Mouse (Mus musculus) liver, adult 2 months (tissue): ENCODE results near the gene Ccdc191. TPM values are rescaled to one million over a fixed set of nuclear protein-coding genes. Genes with fewer than 3 reads are reported as not detected.
A peak's percentile ranks its signal among the peaks of the same experiment; 100 is the strongest.

Source experiments
- DNase-seq: peaks from one replicate; pipeline ENCODE4 v3.0.0-alpha.2; 2011; ENCODE audit warnings: low read depth, low spot score; ENCODE audit errors: extremely low read depth
- H3K27ac ChIP-seq: fragments of 200-500 bp; replicated peaks from 2 replicates; pipeline ENCODE4 v1.5.1; 2012; ENCODE audit warnings: low read depth, mild to moderate bottlenecking, control low read depth, inconsistent platforms, low read length; ENCODE audit not compliant: insufficient read depth
- H3K27me3 ChIP-seq: fragments of 200-500 bp; 2 replicates; pipeline ENCODE4 v1.6.1; 2012; ENCODE audit warnings: mild to moderate bottlenecking, moderate library complexity, low read length, inconsistent platforms; ENCODE audit not compliant: control insufficient read depth, insufficient read depth
- H3K36me3 ChIP-seq: fragments of 200-500 bp; 2 replicates; pipeline ENCODE4 v1.6.1; 2012; ENCODE audit warnings: low read length, inconsistent platforms; ENCODE audit not compliant: control insufficient read depth, insufficient read depth
- H3K4me1 ChIP-seq: fragments of 200-500 bp; 2 replicates; pipeline ENCODE4 v1.6.1; 2011; ENCODE audit warnings: low read length; ENCODE audit not compliant: control insufficient read depth, insufficient read depth
- H3K4me3 ChIP-seq: fragments of 200-500 bp; 2 replicates; pipeline ENCODE4 v1.5.1; 2011; ENCODE audit warnings: low read depth, mild to moderate bottlenecking, control low read depth, low read length, moderate library complexity; ENCODE audit not compliant: insufficient read depth
- H3K79me2 ChIP-seq: fragments of 200-500 bp; 2 replicates; pipeline ENCODE4 v1.6.1; 2012; ENCODE audit warnings: inconsistent platforms, mild to moderate bottlenecking, low read length, moderate library complexity; ENCODE audit not compliant: control insufficient read depth, insufficient read depth
- H3K9ac ChIP-seq: fragments of 200-500 bp; 2 replicates; pipeline ENCODE4 v1.6.1; 2012; ENCODE audit warnings: low read depth, mild to moderate bottlenecking, control low read depth, inconsistent platforms, low read length
- CTCF ChIP-seq: fragments of 200-500 bp; IDR thresholded peaks from 2 replicates; pipeline ENCODE4 v1.5.1; 2011; ENCODE audit warnings: low read depth, low read length, control low read depth
- POLR2A ChIP-seq: fragments of 200-500 bp; IDR thresholded peaks from 2 replicates; pipeline ENCODE4 v1.6.1; 2011; ENCODE audit warnings: low read length, control low read depth; ENCODE audit not compliant: insufficient read depth; ENCODE audit errors: extremely low read depth
- WGBS: fragments of 180-500 bp; shearing (Covaris S2); methylation state at CpG from one replicate; pipeline ENCODE4 v1.1.7; 2018; 5-methylcytosine and 5-hydroxymethylcytosine counted together
- polyA plus RNA-seq: library from polyadenylated mRNA; depleted of rRNA; stranded (reverse); fragments of >200 nt; gene quantifications from 2 replicates; pipeline ENCODE4 v1.2.3, GENCODE M21; 2012
- total RNA-seq: library from RNA; depleted of rRNA; stranded (reverse); fragments of >200 nt; gene quantifications from 2 replicates; pipeline ENCODE4 v1.2.3, GENCODE M21; 2014

The Ccdc191 gene
- total and polyA plus RNA-seq, 2 experiments, result 1.1 to 6.2 TPM

- H3K4me3 ChIP-seq, result no peak overlapping the region
- peak; percentile 31 for DNase-seq
- H3K27me3 ChIP-seq, result no peaks in the 10 kb centered on the region
- no peaks in the 10 kb centered on the region for H3K4me1 ChIP-seq
- peak overlapping the region; percentile 37; the same call in 1 of the 2 replicates for H3K27ac ChIP-seq
- 86% methylated on average over 13 of the region's 13 CpGs for WGBS
- TF ChIP-seq POLR2A (no peak), CTCF (no peak)
- no peak overlapping the region for H3K9ac ChIP-seq
- no peaks in the 10 kb centered on the region for H3K79me2 ChIP-seq
- H3K36me3 ChIP-seq, result peaks cover 7% of the 10 kb centered on the region
Observed at GRCm38 (mm10) chr16:43965781-43966389, 76.3 kb downstream of the Ccdc191 start.

GRCm38 (mm10) chr16:43970426-43970825 lies 80.8 kb downstream of the Ccdc191 start:
- Histone ChIP-seq H3K27ac (no peak overlapping the region), H3K4me1 (no peaks in the 10 kb centered on the region), H3K4me3 (no peak overlapping the region), H3K27me3 (no peaks in the 10 kb centered on the region), H3K79me2 (no peaks in the 10 kb centered on the region), H3K9ac (no peak overlapping the region), H3K36me3 (no peaks in the 10 kb centered on the region)
- 96% methylated on average over 3 of the region's 3 CpGs for WGBS
- TF ChIP-seq CTCF (no peak), POLR2A (no peak)
- DNase-seq, result no peak

- H3K27ac ChIP-seq, result no peak overlapping the region
- H3K4me3 ChIP-seq, result no peak overlapping the region
- WGBS, result 91% methylated on average over 11 of the region's 11 CpGs
Observed at GRCm38 (mm10) chr16:43971189-43971588, 81.6 kb downstream of the Ccdc191 start.

GRCm38 (mm10) chr16:43971741-43972140 lies 82.1 kb downstream of the Ccdc191 start:
- no peaks in the 10 kb centered on the region for H3K27me3 ChIP-seq
- no peaks in the 10 kb centered on the region for H3K4me1 ChIP-seq
- H3K9ac ChIP-seq, result no peak overlapping the region
- WGBS, result 91% methylated on average over 9 of the region's 9 CpGs
- TF ChIP-seq POLR2A (no peak), CTCF (no peak)
- no peak for DNase-seq
- no peak overlapping the region for H3K27ac ChIP-seq
- H3K4me3 ChIP-seq, result no peak overlapping the region
- H3K36me3 ChIP-seq, result no peaks in the 10 kb centered on the region
- no peaks in the 10 kb centered on the region for H3K79me2 ChIP-seq

More at GRCm38 (mm10) chr16:43971189-43971588, 81.6 kb downstream of the Ccdc191 start:
- DNase-seq, result no peak
- TF ChIP-seq POLR2A (no peak), CTCF (no peak)
- Histone ChIP-seq H3K27me3 (no peaks in the 10 kb centered on the region), H3K36me3 (no peaks in the 10 kb centered on the region), H3K79me2 (no peaks in the 10 kb centered on the region), H3K4me1 (no peaks in the 10 kb centered on the region), H3K9ac (no peak overlapping the region)

- no peak for DNase-seq
- Histone ChIP-seq H3K4me1 (no peaks in the 10 kb centered on the region), H3K36me3 (no peaks in the 10 kb centered on the region), H3K9ac (no peak overlapping the region), H3K27ac (no peak overlapping the region), H3K79me2 (no peaks in the 10 kb centered on the region), H3K27me3 (no peaks in the 10 kb centered on the region), H3K4me3 (no peak overlapping the region)
- TF ChIP-seq CTCF (no peak), POLR2A (no peak)
- 98% methylated on average over 2 of the region's 2 CpGs for WGBS
Observed at GRCm38 (mm10) chr16:43972391-43972790, 82.8 kb downstream of the Ccdc191 start.

GRCm38 (mm10) chr16:43973147-43973546 lies 83.5 kb downstream of the Ccdc191 start:
- no peak for DNase-seq
- no peaks in the 10 kb centered on the region for H3K27me3 ChIP-seq
- H3K27ac ChIP-seq, result no peak overlapping the region
- H3K36me3 ChIP-seq, result no peaks in the 10 kb centered on the region
- H3K4me3 ChIP-seq, result no peak overlapping the region
- WGBS, result 87% methylated on average over 11 of the region's 11 CpGs
- no peaks in the 10 kb centered on the region for H3K4me1 ChIP-seq
- H3K9ac ChIP-seq, result no peak overlapping the region
- TF ChIP-seq CTCF (no peak), POLR2A (no peak)
- no peaks in the 10 kb centered on the region for H3K79me2 ChIP-seq
